Mouse (Mus musculus) retina, adult 2 months (tissue): ENCODE measurements at regions not wholly inside any gene's neighbourhood (a gene's known extent, or its start where the extent isn't known, plus 50 kb on each side); places are given as distances from the start of the nearest gene placed in this dataset.

Experiments
- DNase-seq: peaks from one replicate; pipeline ENCODE4 v3.0.0-alpha.2; 2012; ENCODE audit warnings: low read depth, low spot score

DNA sequence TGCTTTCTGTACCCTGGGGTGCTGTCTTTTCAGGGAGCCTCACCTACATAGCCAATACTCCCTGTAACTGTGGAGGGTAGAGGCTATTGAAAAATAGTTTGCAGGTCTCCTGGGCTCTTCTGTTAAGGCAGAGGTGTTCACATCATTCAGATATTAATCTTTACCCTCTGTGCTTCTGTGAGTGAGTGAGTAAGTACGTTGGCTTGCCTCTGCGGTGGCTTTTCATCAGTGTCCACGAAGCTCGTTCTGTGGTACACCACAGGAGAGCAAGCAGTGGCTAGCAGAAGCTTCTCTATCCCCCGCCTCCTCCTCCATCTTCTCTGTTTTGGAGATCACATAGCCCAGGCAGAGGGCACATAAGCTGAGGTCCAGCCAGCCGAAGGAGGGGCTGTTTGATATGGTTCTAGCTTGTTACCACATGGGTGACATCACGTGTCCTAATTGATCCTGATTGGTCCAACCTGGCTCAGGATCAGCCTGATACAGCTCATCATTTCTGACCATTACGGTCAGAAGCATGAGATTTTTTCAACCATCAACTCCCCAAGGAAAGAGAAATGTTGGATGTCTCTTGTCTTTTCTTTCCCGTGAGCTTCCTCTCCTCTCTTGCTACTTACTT, 680.6 kb upstream of the Car8 start:
- DNase-seq: no peak
